Mouse (Mus musculus) embryo, embryonic 11 days (tissue): ENCODE data around the gene Sema3e.

Experiments used
- DNase-seq: peaks from one replicate; pipeline ENCODE4 v3.0.0-alpha.2; 2015

The Sema3e gene

GRCm38 (mm10) chr5:14216211-14216610 lies 191.1 kb downstream of the Sema3e start:
- no peak for DNase-seq

- peak; percentile 54 for DNase-seq
These were observed 193.6 kb downstream of the Sema3e start for GRCm38 (mm10) chr5:14218677-14219076.

GRCm38 (mm10) chr5:14224509-14224908 lies 199.4 kb downstream of the Sema3e start:
- DNase-seq: no peak

GRCm38 (mm10) chr5:14231027-14231426 lies 206.0 kb downstream of the Sema3e start:
- DNase-seq: no peak

DNA sequence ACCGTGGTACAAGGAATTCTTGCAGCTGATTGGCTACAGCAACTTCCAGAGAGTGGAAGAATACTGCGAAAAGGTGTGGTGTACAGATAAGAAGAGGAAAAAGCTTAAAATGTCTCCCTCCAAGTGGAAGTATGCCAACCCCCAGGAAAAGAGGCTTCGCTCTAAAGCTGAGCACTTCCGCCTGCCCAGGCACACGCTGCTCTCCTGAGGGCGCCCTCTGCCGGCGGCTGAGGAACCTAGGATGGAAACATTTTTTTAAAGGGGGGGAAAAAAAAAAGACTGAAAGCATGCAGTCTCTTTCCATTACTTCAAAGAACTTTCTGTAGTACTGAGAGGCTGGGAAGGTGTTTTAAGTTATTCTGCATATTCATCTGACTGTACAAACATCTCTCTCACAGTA lies 227.5 kb downstream of the Sema3e start:
- DNase-seq: peak; percentile 62

- DNase-seq: peak; percentile 41
These were observed 228.3 kb downstream of the Sema3e start for GRCm38 (mm10) chr5:14253328-14253727.

GRCm38 (mm10) chr5:14260156-14260555 lies 235.1 kb downstream of the Sema3e start:
- DNase-seq: no peak

DNA sequence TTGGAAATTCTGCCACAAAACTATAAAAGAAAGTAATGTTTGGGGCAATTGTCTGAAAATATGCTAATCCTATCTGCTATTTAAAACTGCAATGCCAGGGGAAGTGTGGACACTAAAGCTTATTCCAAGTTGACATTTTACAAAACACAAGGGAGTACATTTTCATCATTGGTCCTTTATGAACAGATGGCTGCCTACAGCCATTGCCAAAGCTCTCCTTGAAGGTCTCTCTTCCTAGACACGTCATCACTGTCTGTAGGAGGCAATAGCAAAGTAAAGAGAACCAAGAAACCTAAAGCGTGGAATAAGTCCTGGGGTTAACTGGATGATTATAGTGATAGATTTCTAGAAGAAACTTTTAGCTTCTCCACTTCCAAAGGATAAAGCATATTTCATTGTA lies 242.3 kb downstream of the Sema3e start:
- no peak for DNase-seq
